Mouse (Mus musculus) midbrain, embryonic 15.5 days (tissue): ENCODE data around the gene Disc1. TPM values are rescaled to one million over a fixed set of nuclear protein-coding genes. Genes with fewer than 3 reads are reported as not detected.
A peak's percentile ranks its signal among the peaks of the same experiment; 100 is the strongest.

ENCODE experiments used
- ATAC-seq: fragments of 200-750 bp; cut with Nextera tagmentation; replicated peaks from 2 replicates; pipeline ENCODE4 v1.8.0; 2017; ENCODE audit warnings: moderate TSS enrichment
- H3K27ac ChIP-seq: fragments of 300-500 bp; sonication (generic); 2 replicates; pipeline ENCODE4 v1.5.1; 2015; ENCODE audit warnings: mild to moderate bottlenecking, inconsistent platforms
- H3K27me3 ChIP-seq: fragments of 300-500 bp; sonication (generic); replicated peaks from 2 replicates; pipeline ENCODE4 v1.6.1; 2015; ENCODE audit warnings: inconsistent platforms
- H3K36me3 ChIP-seq: fragments of 300-500 bp; sonication (generic); replicated peaks from 2 replicates; pipeline ENCODE4 v1.6.1; 2015; ENCODE audit warnings: inconsistent platforms
- H3K4me1 ChIP-seq: fragments of 300-500 bp; sonication (generic); 2 replicates; pipeline ENCODE4 v1.6.1; 2015; ENCODE audit warnings: inconsistent platforms
- H3K4me2 ChIP-seq: fragments of 300-500 bp; sonication (generic); 2 replicates; pipeline ENCODE4 v1.6.1; 2015; ENCODE audit warnings: inconsistent platforms, mild to moderate bottlenecking, moderate library complexity
- H3K4me3 ChIP-seq: fragments of 300-500 bp; sonication (generic); 2 replicates; pipeline ENCODE4 v1.5.1; 2015; ENCODE audit warnings: mild to moderate bottlenecking, inconsistent platforms
- H3K9ac ChIP-seq: fragments of 300-500 bp; sonication (generic); 2 replicates; pipeline ENCODE4 v1.6.1; 2015; ENCODE audit warnings: mild to moderate bottlenecking, inconsistent platforms
- H3K9me3 ChIP-seq: fragments of 300-500 bp; sonication (generic); 2 replicates; pipeline ENCODE4 v1.6.1; 2016; ENCODE audit warnings: inconsistent platforms
- WGBS: fragments of 180-500 bp; shearing (Covaris S2); methylation state at CpG from one replicate; pipeline ENCODE4 v1.1.7; 2015; ENCODE audit warnings: mixed read lengths; 5-methylcytosine and 5-hydroxymethylcytosine counted together
- polyA plus RNA-seq: library from polyadenylated mRNA; unstranded; fragments of >200 nt; fragmentation: Nextera tagmentation; extraction: Ambion mirVana; gene quantifications from 2 replicates; pipeline ENCODE4 v1.2.1, GENCODE M21; 2015

The Disc1 gene
- polyA plus RNA-seq, 1 experiment from 2014 or later: 1.6 TPM

DNA sequence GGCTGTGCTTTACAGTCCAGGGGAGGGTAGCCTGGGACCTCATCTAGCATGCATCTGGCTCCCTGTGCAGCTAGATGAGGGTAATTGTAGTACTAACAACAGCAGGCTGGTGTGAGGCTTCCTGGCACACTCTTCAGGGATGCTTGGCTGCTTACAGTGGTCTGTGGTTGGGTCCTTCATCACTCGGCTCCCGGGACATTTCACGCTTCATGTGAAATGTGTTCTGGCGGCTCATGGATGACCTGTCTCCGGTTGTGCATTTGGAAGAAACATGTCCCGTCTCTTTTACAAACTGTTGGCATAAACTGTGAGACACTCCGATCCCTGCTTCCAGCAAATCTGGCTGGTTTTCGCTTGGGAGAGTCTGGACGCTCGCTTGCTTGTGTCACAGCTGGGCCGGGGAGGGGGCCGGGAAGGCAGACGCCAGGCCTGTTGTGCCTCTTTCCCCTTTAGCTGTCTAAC lies 85.7 kb downstream of the Disc1 start:
- Histone ChIP-seq H3K27me3 (no peaks in the 10 kb centered on the region; the same call in 1 of the 2 replicates), H3K9me3 (0 out of 2 replicates have a peak, but pooled peaks cover 3% of the 10 kb centered on the region), H3K9ac (no peak overlapping the region), H3K4me1 (peaks cover 18% of the 10 kb centered on the region), H3K36me3 (no peaks in the 10 kb centered on the region), H3K4me2 (no peak overlapping the region), H3K4me3 (no peak overlapping the region), H3K27ac (no peak overlapping the region; the same call in 1 of the 2 replicates)
- 0 out of 2 replicates have a peak, but pooled peaks have one; percentile 30 for ATAC-seq
- WGBS: 46% methylated on average over 13 of the region's 13 CpGs

DNA sequence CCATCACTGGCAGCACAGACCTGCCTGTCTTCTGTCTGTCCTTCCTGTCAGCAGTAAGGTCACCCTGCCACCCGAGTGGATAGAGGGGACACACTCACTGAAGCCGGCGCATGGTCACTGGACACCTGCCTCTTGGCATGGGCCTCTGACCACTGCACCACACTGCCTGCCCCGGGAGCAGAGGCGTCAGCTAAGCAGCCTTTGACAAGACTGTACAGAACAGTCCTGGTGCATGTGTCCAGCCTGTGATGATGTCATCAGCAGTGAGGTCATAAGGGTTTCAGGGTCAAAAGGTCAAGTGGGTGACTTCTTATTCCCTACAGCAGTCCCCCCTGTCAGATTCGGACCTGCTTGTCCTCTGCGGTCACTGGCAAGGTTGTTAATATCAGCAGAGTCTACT lies 87.0 kb downstream of the Disc1 start:
- H3K4me3 ChIP-seq: no peak overlapping the region
- H3K27ac ChIP-seq: no peak overlapping the region
- H3K36me3 ChIP-seq: no peaks in the 10 kb centered on the region
- whole genome bisulfite sequencing: 89% methylated on average over 7 of the region's 7 CpGs
- H3K4me1 ChIP-seq: peaks cover 9% of the 10 kb centered on the region
- H3K9me3 ChIP-seq: 0 out of 2 replicates have a peak, but pooled peaks cover 3% of the 10 kb centered on the region
- ATAC-seq: no peak
- no peak overlapping the region for H3K9ac ChIP-seq
- no peaks in the 10 kb centered on the region for H3K27me3 ChIP-seq
- no peak overlapping the region for H3K4me2 ChIP-seq

DNA sequence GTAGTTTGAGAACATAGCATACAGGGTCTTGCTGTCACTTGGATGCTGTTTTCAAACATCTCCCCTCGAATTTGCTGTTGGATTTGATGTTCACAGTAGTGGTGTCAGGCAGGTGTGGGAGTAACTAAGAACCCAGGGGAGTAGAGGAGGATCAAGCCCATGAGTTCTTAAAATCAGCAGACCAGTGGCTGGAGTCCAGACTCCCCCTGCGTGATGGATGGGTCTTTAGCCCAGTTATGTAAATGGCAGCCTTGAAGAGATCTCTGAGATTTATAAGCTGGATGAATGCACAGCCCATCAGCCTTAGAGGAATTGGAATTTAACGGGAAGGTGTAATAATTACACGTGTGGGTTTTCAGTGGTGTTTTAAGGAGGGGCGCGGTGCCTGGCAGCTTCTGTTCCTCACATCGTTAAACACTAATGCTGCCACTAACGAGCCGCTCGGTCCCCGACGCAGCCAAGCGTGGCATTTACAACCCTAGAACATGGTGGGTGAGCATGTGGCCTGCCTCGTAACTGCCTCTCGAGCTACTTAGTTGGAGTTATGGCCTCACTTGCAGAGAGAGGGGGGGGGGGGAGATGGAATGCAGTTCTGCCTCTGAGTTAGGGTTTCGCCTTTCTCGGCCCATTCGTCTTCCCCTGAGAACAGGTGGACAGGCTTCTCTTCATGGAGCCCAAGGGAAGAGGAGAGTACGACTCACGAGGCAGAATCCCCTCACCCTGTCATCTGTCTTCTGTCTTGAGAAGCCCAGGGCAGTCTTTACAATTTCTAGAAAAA lies 103.1 kb downstream of the Disc1 start:
- Histone ChIP-seq H3K9ac (no peak overlapping the region), H3K36me3 (no peaks in the 10 kb centered on the region), H3K4me1 (no peaks in the 10 kb centered on the region), H3K27ac (no peak overlapping the region), H3K4me2 (no peak overlapping the region), H3K4me3 (no peak overlapping the region), H3K27me3 (peaks cover 8% of the 10 kb centered on the region; the same call in 1 of the 2 replicates), H3K9me3 (no peaks in the 10 kb centered on the region)
- ATAC-seq: no peak
- WGBS: 57% methylated on average over 20 of the region's 20 CpGs

DNA sequence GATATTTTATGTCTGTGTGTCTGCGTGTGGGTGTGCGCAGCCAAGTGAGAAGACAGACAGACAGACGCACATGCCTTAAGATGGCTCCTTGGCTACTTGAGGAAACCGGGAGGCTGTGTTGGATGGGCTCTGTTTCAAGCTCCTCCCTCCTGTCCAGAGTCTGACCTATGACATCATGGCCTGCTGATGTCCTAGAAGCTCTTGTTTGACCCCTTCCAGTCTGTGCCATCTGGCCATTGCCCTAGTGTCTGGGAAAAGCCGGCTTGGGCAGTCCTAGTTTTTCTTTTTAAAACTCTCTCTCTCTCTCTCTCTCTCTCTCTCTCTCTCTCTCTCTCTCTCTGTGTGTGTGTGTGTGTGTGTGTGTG lies 103.6 kb downstream of the Disc1 start:
- no peak for ATAC-seq
- H3K36me3 ChIP-seq: no peaks in the 10 kb centered on the region
- H3K4me1 ChIP-seq: no peaks in the 10 kb centered on the region
- 85% methylated on average over 5 of the region's 5 CpGs for WGBS
- H3K27me3 ChIP-seq: peaks cover 8% of the 10 kb centered on the region; the same call in 1 of the 2 replicates
- no peak overlapping the region for H3K4me2 ChIP-seq
- H3K27ac ChIP-seq: no peak overlapping the region
- no peaks in the 10 kb centered on the region for H3K9me3 ChIP-seq
- H3K4me3 ChIP-seq: no peak overlapping the region
- H3K9ac ChIP-seq: no peak overlapping the region

DNA sequence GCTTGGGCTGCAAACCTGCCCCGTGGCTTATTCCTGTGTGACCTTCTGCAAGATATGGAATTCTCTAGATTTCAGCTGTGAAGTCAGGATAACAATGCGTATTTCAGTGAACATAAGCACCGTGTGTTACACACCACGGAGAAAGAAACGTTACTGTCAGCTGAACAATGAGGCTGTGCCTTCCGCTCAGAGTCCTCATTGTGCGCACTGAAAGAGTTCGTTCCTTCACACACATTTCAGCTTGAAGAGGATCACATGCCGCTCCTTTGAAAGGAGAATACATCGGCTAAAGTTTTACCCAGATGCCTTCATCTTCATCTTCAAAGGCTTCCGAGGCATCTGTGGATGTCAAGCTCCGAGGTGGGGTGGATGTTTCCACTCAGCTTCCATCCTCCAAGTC lies 105.4 kb downstream of the Disc1 start:
- Histone ChIP-seq H3K4me3 (no peak overlapping the region), H3K4me1 (no peaks in the 10 kb centered on the region), H3K4me2 (peak overlapping the region; percentile 5; the same call in 1 of the 2 replicates), H3K9me3 (no peaks in the 10 kb centered on the region), H3K27me3 (peaks cover 8% of the 10 kb centered on the region; the same call in 1 of the 2 replicates), H3K27ac (no peak overlapping the region), H3K9ac (no peak overlapping the region), H3K36me3 (no peaks in the 10 kb centered on the region)
- ATAC-seq: no peak; the same call in 1 of the 2 replicates
- WGBS: 21% methylated on average over 12 of the region's 12 CpGs

DNA sequence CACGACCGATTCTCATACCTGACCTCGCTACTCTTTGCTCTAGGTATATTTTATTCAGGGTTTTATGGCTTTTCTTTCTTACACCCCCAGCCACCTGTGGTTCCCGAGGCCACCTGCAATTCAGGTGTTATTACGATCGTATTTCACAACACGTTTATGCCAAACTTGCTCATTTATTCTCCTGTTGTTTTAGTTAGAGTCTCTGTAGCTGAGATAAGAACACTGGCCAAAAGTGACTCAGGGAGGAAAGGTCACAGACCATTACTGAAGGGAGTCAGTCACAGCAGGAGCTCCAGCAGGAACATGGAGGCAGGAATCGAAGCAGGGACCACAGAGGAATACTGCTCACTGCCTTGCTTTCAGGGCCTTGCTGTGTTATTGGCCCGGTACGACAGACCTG lies 109.5 kb downstream of the Disc1 start:
- H3K4me3 ChIP-seq: no peak overlapping the region
- H3K27me3 ChIP-seq: peaks cover 8% of the 10 kb centered on the region; the same call in 1 of the 2 replicates
- ATAC-seq: no peak
- no peaks in the 10 kb centered on the region for H3K36me3 ChIP-seq
- peaks cover 9% of the 10 kb centered on the region; the same call in 1 of the 2 replicates for H3K4me1 ChIP-seq
- H3K4me2 ChIP-seq: no peak overlapping the region
- H3K9ac ChIP-seq: no peak overlapping the region
- WGBS: 84% methylated on average over 10 of the region's 10 CpGs
- no peak overlapping the region for H3K27ac ChIP-seq
- H3K9me3 ChIP-seq: no peaks in the 10 kb centered on the region

DNA sequence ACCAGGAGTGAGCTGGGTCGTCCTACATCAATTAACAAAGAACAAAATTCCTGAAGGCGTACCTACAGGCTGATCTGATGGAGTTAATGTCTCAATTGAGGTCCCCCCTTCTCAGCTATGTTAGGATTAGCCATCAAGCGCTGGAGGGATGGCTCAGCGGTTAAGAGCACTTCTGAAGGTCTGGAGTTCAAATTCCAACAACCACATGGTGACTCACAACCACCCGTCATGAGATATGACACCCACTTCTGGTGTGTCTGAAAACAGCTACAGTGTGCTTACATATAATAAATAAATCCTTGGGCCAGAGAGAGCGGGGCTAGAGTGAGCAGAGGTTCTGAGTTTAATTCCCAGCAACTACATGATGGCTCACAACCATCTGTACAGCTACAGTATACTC lies 109.9 kb downstream of the Disc1 start:
- Histone ChIP-seq H3K9ac (no peak overlapping the region), H3K4me2 (no peak overlapping the region), H3K4me3 (no peak overlapping the region), H3K9me3 (no peaks in the 10 kb centered on the region), H3K4me1 (peaks cover 9% of the 10 kb centered on the region; the same call in 1 of the 2 replicates), H3K27ac (no peak overlapping the region), H3K36me3 (no peaks in the 10 kb centered on the region), H3K27me3 (peaks cover 8% of the 10 kb centered on the region; the same call in 1 of the 2 replicates)
- WGBS: 82% methylated on average over 6 of the region's 6 CpGs
- no peak for ATAC-seq

DNA sequence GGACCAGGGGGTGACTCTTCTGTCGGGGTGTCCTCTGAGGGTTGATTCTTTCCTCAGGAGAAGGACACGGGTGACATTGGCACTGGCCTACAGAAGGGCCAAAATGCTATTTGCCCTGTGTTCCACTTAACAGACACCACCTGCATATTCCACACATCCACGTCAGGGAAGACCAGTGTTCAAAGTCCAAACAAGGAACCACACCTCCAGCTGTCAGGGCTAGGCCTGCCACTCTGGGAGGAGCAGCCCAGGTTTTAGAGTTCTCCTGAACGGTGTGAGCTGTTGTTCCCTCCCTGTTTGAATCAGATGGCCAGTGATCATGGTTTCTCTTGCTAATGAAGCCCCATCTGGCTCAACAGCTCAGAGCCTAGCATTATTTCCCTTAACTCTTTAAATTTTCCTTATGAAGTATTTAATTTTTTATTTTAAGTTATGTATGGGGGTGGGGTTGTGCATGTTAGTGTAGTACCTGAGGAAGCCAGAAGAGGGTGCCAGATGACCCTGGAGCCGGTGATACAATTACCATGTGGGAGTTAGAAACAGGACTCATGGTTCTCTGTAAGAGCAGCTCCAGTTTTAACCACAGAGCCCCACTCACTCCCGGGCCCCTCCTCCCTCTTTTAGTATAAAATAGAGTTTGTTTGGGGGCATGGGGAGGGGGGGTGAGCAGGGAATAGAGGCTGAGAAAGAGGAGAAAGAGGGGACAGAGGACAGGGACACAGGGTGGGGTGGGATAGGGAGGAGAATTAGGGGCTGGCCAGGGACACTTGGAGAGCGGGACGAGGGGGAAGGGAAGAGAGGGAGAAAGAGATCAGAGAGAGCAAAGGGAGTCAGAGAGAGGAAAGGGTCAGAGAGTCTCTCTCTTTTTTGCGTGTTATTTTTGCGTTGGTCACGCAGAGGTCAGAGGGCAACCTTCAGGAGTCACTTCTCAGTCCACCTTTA lies 111.8 kb downstream of the Disc1 start:
- no peaks in the 10 kb centered on the region for H3K9me3 ChIP-seq
- 0 out of 2 replicates have a peak, but pooled peaks cover 1% of the 10 kb centered on the region for H3K27me3 ChIP-seq
- peaks cover 15% of the 10 kb centered on the region for H3K4me1 ChIP-seq
- H3K4me3 ChIP-seq: no peak overlapping the region
- H3K36me3 ChIP-seq: no peaks in the 10 kb centered on the region
- no peak overlapping the region for H3K9ac ChIP-seq
- no peak overlapping the region for H3K4me2 ChIP-seq
- ATAC-seq: no peak
- H3K27ac ChIP-seq: no peak overlapping the region
- WGBS: 75% methylated on average over 11 of the region's 11 CpGs

DNA sequence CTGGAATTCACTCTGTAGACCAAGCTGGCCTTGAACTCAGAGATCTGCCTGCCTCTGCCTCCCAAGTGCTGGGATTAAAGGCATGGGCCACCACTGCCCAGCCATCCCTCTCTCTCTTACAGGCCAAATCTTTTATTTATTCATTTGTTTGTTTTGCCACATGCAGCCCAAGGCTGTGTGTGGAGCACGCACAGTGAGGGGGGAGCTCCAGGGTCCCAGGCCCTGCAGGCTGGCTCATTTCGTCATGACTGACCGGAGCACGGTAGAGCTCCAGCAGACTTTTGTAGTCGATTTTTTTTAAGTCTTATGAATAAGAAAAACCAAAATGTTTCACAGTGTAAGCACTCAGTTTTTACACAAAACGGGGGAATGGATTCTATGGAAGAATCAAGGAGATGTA lies 112.5 kb downstream of the Disc1 start:
- H3K4me3 ChIP-seq: no peak overlapping the region
- H3K27me3 ChIP-seq: no peaks in the 10 kb centered on the region
- no peaks in the 10 kb centered on the region for H3K36me3 ChIP-seq
- H3K9ac ChIP-seq: no peak overlapping the region
- no peak for ATAC-seq
- H3K27ac ChIP-seq: no peak overlapping the region
- H3K4me1 ChIP-seq: peaks cover 15% of the 10 kb centered on the region
- no peaks in the 10 kb centered on the region for H3K9me3 ChIP-seq
- no peak overlapping the region for H3K4me2 ChIP-seq
- WGBS: 37% methylated on average over 6 of the region's 6 CpGs

DNA sequence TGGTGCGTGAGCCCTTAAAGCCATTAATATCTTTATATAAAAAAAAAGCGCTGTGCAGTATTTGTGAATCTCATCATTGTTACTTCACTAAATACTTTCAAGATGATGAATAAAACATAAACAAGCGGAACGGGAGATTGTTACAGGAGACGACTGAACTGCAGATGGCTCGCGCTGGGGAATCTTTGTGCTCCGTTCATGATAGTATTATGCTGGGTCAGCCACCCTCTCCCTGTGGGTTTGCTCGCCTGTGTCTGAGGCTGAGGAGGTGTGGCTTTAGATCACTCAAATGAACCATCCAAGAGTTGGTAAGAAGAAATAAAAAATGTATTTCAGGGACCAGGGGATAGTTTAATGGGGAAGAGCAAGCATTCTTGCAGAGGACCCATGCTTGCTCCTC lies 113.0 kb downstream of the Disc1 start:
- no peak overlapping the region for H3K9ac ChIP-seq
- no peak for ATAC-seq
- H3K4me1 ChIP-seq: peaks cover 15% of the 10 kb centered on the region
- H3K4me2 ChIP-seq: no peak overlapping the region
- no peak overlapping the region; the same call in 1 of the 2 replicates for H3K27ac ChIP-seq
- 24% methylated on average over 9 of the region's 9 CpGs for WGBS
- no peaks in the 10 kb centered on the region for H3K27me3 ChIP-seq
- no peak overlapping the region for H3K4me3 ChIP-seq
- no peaks in the 10 kb centered on the region for H3K9me3 ChIP-seq
- no peaks in the 10 kb centered on the region for H3K36me3 ChIP-seq

DNA sequence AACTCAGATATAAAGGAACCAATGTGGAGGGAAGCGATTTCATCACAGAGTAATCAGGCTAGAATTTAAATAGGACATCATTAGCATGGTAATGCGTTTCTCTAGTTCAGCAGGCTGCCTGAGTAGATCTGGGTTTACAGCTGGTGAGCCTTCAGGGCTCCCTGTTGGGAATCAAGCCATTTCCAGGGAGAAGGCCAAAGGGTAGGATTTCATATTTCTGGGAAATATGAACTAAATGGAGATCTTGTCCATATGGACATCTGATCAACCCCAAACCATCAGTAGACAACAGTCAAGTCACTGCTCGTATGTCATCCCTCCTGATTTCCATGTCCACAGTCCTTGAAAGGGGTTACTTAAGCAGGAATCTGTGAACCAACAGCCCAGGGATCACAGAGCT lies 115.6 kb downstream of the Disc1 start:
- H3K27ac ChIP-seq: no peak overlapping the region
- peaks cover 19% of the 10 kb centered on the region for H3K4me1 ChIP-seq
- no peak for ATAC-seq
- 25% methylated on average over 3 of the region's 3 CpGs for WGBS
- no peak overlapping the region for H3K4me3 ChIP-seq
- no peaks in the 10 kb centered on the region for H3K9me3 ChIP-seq
- no peak overlapping the region for H3K9ac ChIP-seq
- no peaks in the 10 kb centered on the region for H3K36me3 ChIP-seq
- no peak overlapping the region for H3K4me2 ChIP-seq
- no peaks in the 10 kb centered on the region for H3K27me3 ChIP-seq

DNA sequence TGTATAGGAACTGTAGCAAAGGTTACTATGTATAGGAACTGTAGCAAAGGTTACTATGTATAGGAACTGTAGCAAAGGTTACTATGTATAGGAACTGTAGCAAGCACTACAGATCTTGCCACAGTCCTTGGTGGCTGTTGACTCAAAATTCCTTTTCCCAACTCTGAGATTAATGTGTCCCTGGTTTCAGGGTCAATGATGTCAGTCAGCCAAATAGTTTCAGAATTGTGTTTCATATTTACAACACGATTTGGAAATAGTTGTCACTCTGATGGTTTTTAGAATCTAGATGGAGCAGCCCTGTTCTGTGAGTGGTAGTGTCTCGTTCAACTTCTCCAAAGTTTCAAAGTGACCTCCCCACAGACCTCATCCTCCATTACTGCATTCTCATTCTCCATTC lies 117.5 kb downstream of the Disc1 start:
- no peaks in the 10 kb centered on the region for H3K36me3 ChIP-seq
- H3K9ac ChIP-seq: no peak overlapping the region
- peaks cover 5% of the 10 kb centered on the region; the same call in 1 of the 2 replicates for H3K27me3 ChIP-seq
- H3K4me2 ChIP-seq: no peak overlapping the region
- no peak overlapping the region for H3K4me3 ChIP-seq
- peaks cover 19% of the 10 kb centered on the region for H3K4me1 ChIP-seq
- no peak overlapping the region for H3K27ac ChIP-seq
- H3K9me3 ChIP-seq: no peaks in the 10 kb centered on the region
- no peak for ATAC-seq
- WGBS: 86% methylated on average over 2 of the region's 2 CpGs
